Mouse (Mus musculus): Measurements from ENCODE around the gene Gm10762. TPM values are rescaled to one million over a fixed set of nuclear protein-coding genes. Genes with fewer than 3 reads are reported as not detected.

The Gm10762 gene
- polyA plus RNA-seq, 2 experiments from 2014 or later: 1.7 to 2.2 TPM

Other genes starting within 250 kb of the Gm10762 start
- 10 to 100 TPM; 18.4 to 22.1 TPM for gene Tmem87b, start 149.6 kb downstream of the Gm10762 start, polyA plus RNA-seq (2017; shearing (Covaris generic))
- not detected for gene Fbln7, start 104.7 kb downstream of the Gm10762 start, polyA plus RNA-seq (2017; shearing (Covaris generic))
- 1 to 10 TPM; 6.4 to 8.7 TPM for gene Zc3h8, start 23.6 kb downstream of the Gm10762 start, polyA plus RNA-seq (2017; shearing (Covaris generic))
- 10 to 100 TPM in 1 of 2 experiments, 1 to 10 TPM in 1; 9.6 to 11.9 TPM for gene Zc3h6, start 323 bp downstream of the Gm10762 start, polyA plus RNA-seq (2017; shearing (Covaris generic))
- not detected for gene Vinac1, start 80.4 kb upstream of the Gm10762 start, polyA plus RNA-seq (2017; shearing (Covaris generic))
- 1 to 10 TPM; 2.2 to 2.4 TPM for gene Ttl, start 98.2 kb upstream of the Gm10762 start, polyA plus RNA-seq (2017; shearing (Covaris generic))
- 10 to 100 TPM; 16.3 to 32.3 TPM for gene Polr1b, start 133.3 kb upstream of the Gm10762 start, polyA plus RNA-seq (2017; shearing (Covaris generic))
- 10 to 100 TPM; 31.0 to 40.3 TPM for gene Chchd5, start 162.0 kb upstream of the Gm10762 start, polyA plus RNA-seq (2017; shearing (Covaris generic))
- 100 to 1,000 TPM in 1 of 2 experiments, 10 to 100 TPM in 1; 94.7 to 130 TPM for gene Slc20a1, start 231.0 kb upstream of the Gm10762 start, polyA plus RNA-seq (2017; shearing (Covaris generic))